Mouse (Mus musculus) brain, embryonic 18.5 days (tissue): ENCODE data around the gene Vps13c.

Experiments used
- DNase-seq: peaks from one replicate; pipeline ENCODE4 v3.0.0-alpha.2; 2012; ENCODE audit warnings: low read depth, low spot score

Gene Vps13c

GRCm38 (mm10) chr9:67831359-67832045, 8.7 kb upstream of the Vps13c start:
- DNase-seq, result no peak

DNA sequence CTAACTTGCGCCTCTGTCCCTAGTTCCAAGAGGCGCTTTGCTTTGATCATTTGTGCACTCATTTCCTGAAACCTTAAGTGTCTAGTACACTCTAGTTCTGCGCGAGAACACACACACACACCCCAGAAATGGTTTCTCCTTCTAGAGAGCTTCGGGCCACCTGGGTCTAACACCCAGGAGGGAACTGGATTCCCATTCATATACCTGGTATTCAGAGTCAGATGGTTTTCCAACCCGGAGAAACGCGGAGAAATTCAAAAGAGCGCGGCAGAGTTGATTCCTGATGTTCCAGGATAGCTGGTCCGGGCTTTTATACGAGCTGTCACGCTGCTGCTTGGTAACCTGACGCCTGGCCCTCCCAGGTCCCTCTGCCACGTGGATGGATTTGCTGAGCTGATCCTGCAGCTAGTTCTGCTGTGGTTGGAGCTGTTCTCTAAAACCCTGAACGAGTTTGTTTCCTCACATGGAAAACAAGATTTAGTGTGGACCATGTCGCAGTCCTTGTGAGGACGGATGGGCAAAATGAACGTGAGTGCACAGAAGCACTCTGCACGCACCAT, 8.1 kb upstream of the Vps13c start, which contains the start of gene C2cd4a:
TSS of gene C2cd4a (minus strand) at position 285 of the 560 bp plus-strand sequence.
- DNase-seq, result no peak

GRCm38 (mm10) chr9:67834535-67834934, 5.7 kb upstream of the Vps13c start:
- DNase-seq, result no peak

- DNase-seq, result no peak
Observed at GRCm38 (mm10) chr9:67837311-67837710, 2.9 kb upstream of the Vps13c start.

- DNase-seq, result no peak
Observed at GRCm38 (mm10) chr9:67842797-67843196, 2.6 kb downstream of the Vps13c start.

DNA sequence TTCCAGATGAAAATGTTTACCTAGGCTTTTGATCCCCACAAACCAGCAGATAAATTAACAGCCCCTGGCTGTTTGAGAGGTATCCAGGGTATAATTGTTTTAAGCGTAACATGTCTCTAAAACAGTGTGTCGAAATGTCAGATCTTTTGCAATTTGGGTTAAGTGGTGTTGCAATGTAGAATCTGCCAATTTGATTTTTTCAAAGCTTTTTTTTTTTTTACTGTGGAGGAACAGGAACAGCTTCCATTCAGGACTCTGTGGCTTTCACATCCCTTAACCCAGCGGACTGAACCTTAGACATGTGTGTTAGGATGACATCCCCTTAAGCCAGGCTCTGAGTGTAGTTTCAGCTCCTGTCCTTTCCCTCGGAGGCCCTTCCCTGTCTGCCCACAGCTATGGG, 4.8 kb downstream of the Vps13c start:
- no peak for DNase-seq

DNA sequence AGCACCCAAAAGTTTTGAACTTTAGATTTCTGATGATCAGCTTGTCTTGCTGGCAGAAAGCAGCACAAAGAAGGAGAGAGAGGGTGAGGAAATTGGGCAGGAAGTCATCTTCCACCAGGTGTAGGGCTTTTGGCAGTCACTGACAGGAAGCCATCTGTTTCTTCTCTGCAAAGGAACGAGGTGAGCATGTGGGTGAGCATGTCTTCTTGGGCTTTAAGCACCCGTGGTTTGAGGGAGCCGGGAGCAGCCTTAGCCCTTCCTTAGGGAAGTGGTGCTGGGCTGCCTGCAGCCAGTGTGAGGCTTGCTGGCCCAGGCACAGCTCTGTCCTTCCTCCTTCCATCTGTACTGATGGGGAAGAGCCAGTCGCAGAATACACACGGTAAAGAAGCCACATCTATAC, 5.5 kb downstream of the Vps13c start:
- no peak for DNase-seq

DNA sequence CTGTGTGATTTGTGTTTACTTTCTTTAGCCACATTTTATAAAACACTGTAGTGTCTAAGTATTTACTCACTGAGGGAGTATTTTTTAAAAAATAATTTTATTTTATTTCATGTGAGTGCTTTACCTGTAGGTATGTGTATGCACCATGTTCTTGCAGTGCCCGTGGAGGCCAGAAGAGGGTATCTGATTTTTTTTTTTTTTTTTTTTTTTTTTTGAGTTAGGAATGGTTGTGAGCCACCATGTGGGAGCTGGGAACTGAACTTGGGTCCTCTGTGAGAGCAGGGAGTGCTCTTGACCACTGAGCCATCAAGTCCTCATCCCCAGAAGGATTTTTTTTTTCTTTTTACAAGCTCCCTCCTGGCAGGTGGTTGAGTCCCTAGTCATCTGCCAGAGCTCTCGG, 5.9 kb downstream of the Vps13c start:
- no peak for DNase-seq

- DNase-seq, result no peak
Observed at GRCm38 (mm10) chr9:67847606-67848005, 7.4 kb downstream of the Vps13c start.

GRCm38 (mm10) chr9:67849397-67849796, 9.2 kb downstream of the Vps13c start:
- DNase-seq, result no peak

- DNase-seq, result no peak
Observed at GRCm38 (mm10) chr9:67849846-67850245, 9.7 kb downstream of the Vps13c start.

- no peak for DNase-seq
Observed at GRCm38 (mm10) chr9:67851150-67851549, 11.0 kb downstream of the Vps13c start.

- no peak for DNase-seq
Observed at GRCm38 (mm10) chr9:67860273-67860672, 20.1 kb downstream of the Vps13c start.

- DNase-seq, result no peak
Observed at GRCm38 (mm10) chr9:67863332-67863731, 23.1 kb downstream of the Vps13c start.

DNA sequence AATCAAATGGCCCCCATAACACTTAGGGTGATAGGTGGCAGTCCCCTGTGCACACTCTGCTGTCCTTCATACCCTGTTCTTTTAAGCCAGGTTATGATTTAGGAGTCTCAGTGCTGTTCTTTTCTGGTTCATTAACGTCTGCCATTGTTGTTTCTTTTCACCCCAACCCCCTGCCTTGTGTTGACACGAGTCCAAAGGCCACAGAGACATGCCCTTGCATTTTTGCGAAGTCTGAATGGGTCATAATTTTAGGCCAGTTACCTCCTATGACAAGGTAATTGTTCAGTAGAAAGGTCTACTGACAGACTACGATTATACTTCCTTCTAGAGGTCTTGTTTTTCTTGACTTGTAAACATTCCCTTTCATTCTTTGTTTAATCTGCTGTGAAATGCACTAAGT, 23.8 kb downstream of the Vps13c start:
- no peak for DNase-seq

DNA sequence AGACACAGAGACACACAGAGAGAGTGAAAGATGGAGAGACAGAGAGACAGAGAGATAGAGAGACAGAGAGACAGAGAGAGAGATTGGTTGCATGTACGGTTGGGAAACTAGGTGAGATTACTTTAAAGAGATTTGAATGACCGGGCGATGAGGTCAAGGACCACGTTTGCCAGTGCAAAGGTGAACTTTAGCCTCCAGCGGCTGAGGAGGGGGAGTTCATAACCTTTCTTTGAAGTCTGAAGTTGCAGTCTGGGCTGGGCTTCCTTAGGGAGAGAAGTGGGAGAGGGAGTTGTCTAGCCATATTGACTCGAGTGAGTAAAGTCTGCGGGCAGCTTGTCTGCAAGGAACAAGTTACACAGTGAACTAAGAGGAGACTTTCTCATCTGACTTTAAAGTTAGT, 25.2 kb downstream of the Vps13c start:
- DNase-seq, result no peak

- DNase-seq, result no peak
Observed at GRCm38 (mm10) chr9:67867411-67867810, 27.2 kb downstream of the Vps13c start.

DNA sequence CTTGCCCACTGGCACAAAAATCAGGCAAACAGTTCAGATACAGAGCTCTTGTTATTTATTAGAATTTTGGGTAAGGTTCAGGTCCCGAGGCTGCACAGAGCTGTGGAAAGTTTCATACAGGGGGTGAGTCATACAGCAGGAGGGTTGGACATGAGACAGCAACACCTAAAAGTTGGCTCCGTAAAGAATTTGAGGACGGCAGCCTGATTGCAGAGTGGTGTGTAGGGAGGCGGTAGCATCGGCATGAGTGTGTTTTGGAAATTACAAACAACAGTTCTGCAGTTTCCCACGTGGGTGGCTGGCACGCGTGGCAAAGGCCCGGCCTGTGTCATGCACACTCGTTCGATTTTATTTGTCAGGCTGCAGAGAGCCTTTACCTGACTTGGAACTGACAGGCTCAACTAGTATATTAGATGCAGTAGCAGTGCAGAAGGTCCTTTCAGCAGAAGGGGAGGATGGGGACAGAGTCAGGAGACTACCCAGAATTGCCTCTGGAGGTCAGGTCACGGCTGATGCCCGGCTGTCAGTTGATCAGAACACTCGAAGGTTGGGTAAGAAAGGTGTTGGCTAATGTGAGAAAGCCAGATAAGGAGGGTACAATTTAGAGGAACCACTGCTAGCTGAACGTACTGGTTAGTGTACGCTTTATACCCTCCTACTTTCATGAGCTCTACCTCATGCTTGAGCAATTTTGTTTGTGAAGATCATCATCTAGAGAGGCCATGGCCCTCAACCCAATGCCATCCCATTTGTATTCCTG, 29.7 kb downstream of the Vps13c start:
- no peak for DNase-seq

GRCm38 (mm10) chr9:67874522-67875222, 34.5 kb downstream of the Vps13c start:
- DNase-seq, result no peak

DNA sequence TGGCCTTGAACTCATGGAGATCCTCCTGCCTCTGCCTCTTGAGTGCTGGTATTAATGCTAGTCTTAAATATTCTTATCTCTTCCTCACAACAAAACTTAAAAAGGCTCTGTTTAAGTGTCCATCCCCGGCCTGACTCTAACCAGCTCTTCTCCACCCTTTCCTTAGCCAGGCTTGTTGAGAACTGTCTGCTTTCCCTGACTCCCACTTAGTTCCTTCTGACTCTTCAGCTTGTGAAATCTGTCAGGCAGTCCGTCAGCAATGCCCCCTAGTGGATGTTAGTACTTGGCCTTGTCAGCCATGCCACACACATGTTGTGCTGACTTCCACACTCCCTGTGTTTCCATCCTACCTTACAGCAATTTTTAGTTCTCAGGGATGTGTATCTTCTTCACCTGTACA, 35.1 kb downstream of the Vps13c start:
- no peak for DNase-seq

DNA sequence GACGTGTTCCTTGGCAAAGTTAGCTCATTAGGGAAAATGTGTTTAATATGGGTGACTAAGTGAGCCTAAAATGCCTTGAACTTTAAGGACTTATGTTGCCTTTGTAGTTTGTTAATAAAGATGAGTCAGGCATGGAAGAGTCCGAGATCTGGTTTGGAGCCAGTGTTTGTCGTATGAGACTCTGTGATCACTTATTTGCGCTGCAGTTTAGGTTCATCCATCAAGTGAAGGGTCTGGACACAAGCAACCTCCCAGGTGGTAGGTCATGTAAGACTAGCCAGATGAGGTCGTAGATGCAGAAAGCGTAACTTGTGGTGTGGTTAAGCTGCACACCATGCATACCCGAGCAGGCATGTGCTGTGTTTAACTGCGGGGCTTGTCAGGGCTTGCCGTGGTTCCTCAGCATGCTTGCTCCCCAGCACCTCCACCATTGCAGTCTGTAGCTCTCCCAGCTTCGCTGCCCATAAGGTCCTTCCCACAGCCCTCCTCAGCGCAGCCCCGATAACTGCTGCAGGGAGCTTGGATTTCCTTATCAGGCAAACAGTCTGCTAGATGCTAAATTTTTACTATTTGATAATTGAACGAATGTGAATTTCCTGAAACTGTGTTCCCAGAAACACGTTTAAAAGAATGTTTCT, 37.0 kb downstream of the Vps13c start:
- DNase-seq, result no peak
